Mouse (Mus musculus) E14TG2a.4 (cell line): ENCODE results near the gene Sla2.

ENCODE experiments used
- CTCF ChIP-seq: conservative IDR thresholded peaks from 2 replicates; pipeline ENCODE4 v1.5.1; 2014; ENCODE audit warnings: low read length
- NANOG ChIP-seq: IDR thresholded peaks from 2 replicates; pipeline ENCODE4 v1.6.1; 2014; ENCODE audit warnings: borderline replicate concordance, low read length, mixed read lengths
- POU5F1 ChIP-seq: IDR thresholded peaks from 2 replicates; pipeline ENCODE4 v1.6.1; 2014; ENCODE audit warnings: low read length, borderline replicate concordance

- TF ChIP-seq CTCF (no peak), POU5F1 (no peak), NANOG (no peak)
Observed at GRCm38 (mm10) chr2:156868994-156869393, 18.0 kb downstream of the Sla2 start.
